Mouse (Mus musculus) T-helper 17 cell (primary cell): ENCODE measurements around the gene Ccdc186.

Experiments
- in situ Hi-C, 2 experiments: fragments of 300-600 bp; cut with MboI, MseI; formaldehyde crosslinking; loops; 1 replicate in 1 of 2; 2 replicates in 1 of 2; pipeline ENCODE4 v1.15.1; 2025; ENCODE audit warnings: high pct_unique_total_duplicates in 2 of 2

The Ccdc186 gene

GRCm38 (mm10) chr19:56801656-56802351 lies 20.2 kb downstream of the Ccdc186 start:
- in situ Hi-C loops: no loop called here

- in situ Hi-C loops: no loop called here
Measured at GRCm38 (mm10) chr19:56800930-56801655, 20.9 kb downstream of the Ccdc186 start.

GRCm38 (mm10) chr19:56800226-56800625 lies 21.8 kb downstream of the Ccdc186 start:
- in situ Hi-C loops: no loop called here

GRCm38 (mm10) chr19:56797376-56797775 lies 24.6 kb downstream of the Ccdc186 start:
- in situ Hi-C loops: no loop called here

GRCm38 (mm10) chr19:56788952-56789351 lies 33.0 kb downstream of the Ccdc186 start:
- in situ Hi-C loops: no loop called here

- in situ Hi-C loops: no loop called here
Measured at GRCm38 (mm10) chr19:56787911-56788310, 34.1 kb downstream of the Ccdc186 start.

- in situ Hi-C loops: loop anchor here (5.0 kb wide), 3 partner anchors 351 to 421 kb away; no protein-coding TSS in a partner anchor
Measured at GRCm38 (mm10) chr19:56778532-56778931, 43.5 kb downstream of the Ccdc186 start.

GRCm38 (mm10) chr19:56776719-56777382 lies 45.1 kb downstream of the Ccdc186 start:
- in situ Hi-C loops: loop anchor here (5.0 kb wide), 3 partner anchors 350 to 420 kb away; no protein-coding TSS in a partner anchor

GRCm38 (mm10) chr19:56775893-56776718 lies 45.9 kb downstream of the Ccdc186 start:
- in situ Hi-C loops: loop anchor here (5.0 kb wide), 3 partner anchors 349 to 419 kb away; no protein-coding TSS in a partner anchor

- in situ Hi-C loops: loop anchor here (5.0 kb wide), 3 partner anchors 348 to 418 kb away; no protein-coding TSS in a partner anchor
Measured at GRCm38 (mm10) chr19:56774971-56775892, 46.8 kb downstream of the Ccdc186 start.

- in situ Hi-C loops: no loop called here
Measured at GRCm38 (mm10) chr19:56774408-56774962, 47.5 kb downstream of the Ccdc186 start.

- in situ Hi-C loops: no loop called here
Measured at GRCm38 (mm10) chr19:56773393-56773971, 48.5 kb downstream of the Ccdc186 start.

- in situ Hi-C loops: no loop called here
Measured at GRCm38 (mm10) chr19:56772158-56772557, 49.8 kb downstream of the Ccdc186 start.

- in situ Hi-C loops: no loop called here
Measured at GRCm38 (mm10) chr19:56769024-56769423, 53.0 kb downstream of the Ccdc186 start.

GRCm38 (mm10) chr19:56762686-56763085 lies 59.3 kb downstream of the Ccdc186 start:
- in situ Hi-C loops: no loop called here

- in situ Hi-C loops: no loop called here
Measured at GRCm38 (mm10) chr19:56761727-56762126, 60.3 kb downstream of the Ccdc186 start.

- in situ Hi-C loops: no loop called here
Measured at GRCm38 (mm10) chr19:56761096-56761495, 60.9 kb downstream of the Ccdc186 start.

- in situ Hi-C loops: no loop called here
Measured at GRCm38 (mm10) chr19:56760306-56760940, 61.6 kb downstream of the Ccdc186 start.

- in situ Hi-C loops: no loop called here
Measured at GRCm38 (mm10) chr19:56759740-56760139, 62.2 kb downstream of the Ccdc186 start.
